Mouse (Mus musculus) liver, embryonic 11.5 days (tissue): ENCODE data around the gene Pax6. TPM values are rescaled to one million over a fixed set of nuclear protein-coding genes. Genes with fewer than 3 reads are reported as not detected.

Experiments
- ATAC-seq: fragments of 200-750 bp; cut with Nextera tagmentation; replicated peaks from 2 replicates; pipeline ENCODE4 v1.8.0; 2017; ENCODE audit warnings: moderate number of reproducible peaks, mild to moderate bottlenecking, moderate TSS enrichment, moderate library complexity; ENCODE audit not compliant: low FRiP score
- DNase-seq: peaks from one replicate; pipeline ENCODE4 v3.0.0-alpha.2; 2017; ENCODE audit warnings: low spot score
- H3K27ac ChIP-seq: fragments of 300-500 bp; sonication (generic); 2 replicates; pipeline ENCODE4 v1.5.1; 2014; ENCODE audit warnings: mild to moderate bottlenecking, low read depth, low read length, control low read depth
- H3K27me3 ChIP-seq: fragments of 300-500 bp; sonication (generic); replicated peaks from 2 replicates; pipeline ENCODE4 v1.6.1; 2014; ENCODE audit warnings: low read length, mixed read lengths; ENCODE audit not compliant: control insufficient read depth, insufficient read depth
- H3K36me3 ChIP-seq: fragments of 300-500 bp; sonication (generic); 2 replicates; pipeline ENCODE4 v1.6.1; 2014; ENCODE audit warnings: mild to moderate bottlenecking, low read length, moderate library complexity, mixed read lengths; ENCODE audit not compliant: control insufficient read depth, insufficient read depth
- H3K4me1 ChIP-seq: fragments of 300-500 bp; sonication (generic); replicated peaks from 2 replicates; pipeline ENCODE4 v1.6.1; 2014; ENCODE audit warnings: low read length, mixed read lengths; ENCODE audit not compliant: control insufficient read depth, insufficient read depth
- H3K4me2 ChIP-seq: fragments of 300-500 bp; sonication (generic); 2 replicates; pipeline ENCODE4 v1.6.1; 2014; ENCODE audit warnings: mild to moderate bottlenecking, control low read depth, moderate library complexity
- H3K4me3 ChIP-seq: fragments of 300-500 bp; sonication (generic); 2 replicates; pipeline ENCODE4 v1.5.1; 2014; ENCODE audit warnings: low read depth, low read length, control low read depth
- H3K9ac ChIP-seq: fragments of 300-500 bp; sonication (generic); 2 replicates; pipeline ENCODE4 v1.6.1; 2014; ENCODE audit warnings: low read depth, low read length, control low read depth
- H3K9me3 ChIP-seq: fragments of 300-500 bp; sonication (generic); 2 replicates; pipeline ENCODE4 v1.6.1; 2016; ENCODE audit warnings: low read length, inconsistent platforms, mixed read lengths; ENCODE audit not compliant: control insufficient read depth
- WGBS: fragments of 180-500 bp; shearing (Covaris S2); extraction: QIAGEN DNeasy Blood & Tissue Kit; methylation state at CpG from one replicate; pipeline ENCODE4 v1.1.7; 2014; 5-methylcytosine and 5-hydroxymethylcytosine counted together
- polyA plus RNA-seq: library from polyadenylated mRNA; unstranded; fragments of >200 nt; fragmentation: Nextera tagmentation; extraction: Ambion mirVana; gene quantifications from 2 replicates; pipeline ENCODE4 v1.2.1, GENCODE M21; 2014

Pax6 gene
- polyA plus RNA-seq, 1 experiment from 2014 or later: 0.26 TPM

DNA sequence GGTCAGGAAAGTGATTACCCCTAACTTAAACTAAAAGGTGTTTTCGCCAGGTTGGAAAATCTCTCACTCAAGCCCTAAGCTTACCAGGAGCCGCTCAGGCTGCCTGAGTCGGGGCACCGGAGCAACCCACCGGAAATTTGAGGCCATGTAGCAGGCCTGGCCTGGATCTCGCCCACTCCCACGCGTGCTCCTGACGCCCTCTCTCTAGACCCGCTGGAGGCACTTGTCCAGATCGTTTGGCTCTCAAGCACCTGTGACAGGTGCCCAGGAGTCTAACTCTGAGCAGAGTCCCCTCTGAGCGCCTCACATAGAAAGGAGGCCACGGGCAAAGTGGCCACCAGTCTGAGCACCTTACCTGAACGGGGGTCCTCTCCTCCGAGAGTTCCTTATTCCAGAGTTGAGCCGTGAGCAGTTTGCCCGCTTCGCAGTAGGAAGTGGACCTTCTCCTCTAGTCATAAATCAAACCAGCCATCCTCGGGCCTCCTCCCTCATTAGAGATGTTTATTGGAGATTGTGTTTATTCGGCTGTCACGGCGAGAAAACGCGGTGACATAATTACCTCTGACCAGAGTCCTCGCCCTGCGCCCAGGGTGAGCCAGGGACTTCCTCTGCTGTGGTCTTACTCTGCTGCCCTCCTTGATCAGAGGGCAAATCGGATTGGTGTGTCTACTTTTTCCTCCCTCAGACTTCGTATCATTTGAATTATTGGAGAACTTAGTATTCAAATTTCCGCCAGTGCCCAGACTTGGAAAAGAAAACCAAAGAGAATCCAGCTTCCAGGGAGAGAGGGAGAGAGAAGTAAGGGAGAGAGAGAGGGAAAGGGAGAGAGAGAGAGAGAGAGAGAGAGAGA lies 1.4 kb downstream of the Pax6 start:
- H3K36me3 ChIP-seq: no peaks in the 10 kb centered on the region
- ATAC-seq: no peak
- no peak overlapping the region for H3K9ac ChIP-seq
- H3K27ac ChIP-seq: no peak overlapping the region
- no peak for DNase-seq
- peaks cover 100% of the 10 kb centered on the region for H3K27me3 ChIP-seq
- H3K4me1 ChIP-seq: peaks cover 9% of the 10 kb centered on the region
- H3K4me3 ChIP-seq: no peak overlapping the region
- WGBS: 3% methylated on average over 29 of the region's 29 CpGs
- no peak overlapping the region for H3K4me2 ChIP-seq
- H3K9me3 ChIP-seq: no peaks in the 10 kb centered on the region

DNA sequence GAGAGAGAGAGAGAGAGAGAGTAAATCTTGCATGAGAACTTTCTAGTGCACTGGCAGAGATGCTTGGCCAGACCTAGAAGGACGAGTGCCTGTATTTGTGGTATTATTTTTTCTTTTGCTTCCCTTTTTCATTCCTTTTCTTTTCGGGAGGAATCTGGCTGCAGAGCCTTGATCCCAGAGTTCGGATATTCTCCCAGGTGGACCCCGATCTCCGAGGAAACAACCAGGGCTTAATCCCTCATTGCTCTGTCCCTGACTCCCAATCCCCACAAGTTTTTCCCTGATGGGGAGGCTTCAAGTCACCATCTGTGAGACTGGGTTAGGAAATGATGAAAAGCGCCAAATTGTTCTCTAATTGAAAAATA lies 2.0 kb downstream of the Pax6 start:
- Histone ChIP-seq H3K27ac (no peak overlapping the region), H3K27me3 (peaks cover 100% of the 10 kb centered on the region), H3K4me1 (peaks cover 10% of the 10 kb centered on the region), H3K9me3 (no peaks in the 10 kb centered on the region), H3K36me3 (no peaks in the 10 kb centered on the region), H3K4me3 (no peak overlapping the region), H3K4me2 (no peak overlapping the region), H3K9ac (no peak overlapping the region)
- no peak for ATAC-seq
- DNase-seq: no peak
- 3% methylated on average over 6 of the region's 6 CpGs for WGBS

DNA sequence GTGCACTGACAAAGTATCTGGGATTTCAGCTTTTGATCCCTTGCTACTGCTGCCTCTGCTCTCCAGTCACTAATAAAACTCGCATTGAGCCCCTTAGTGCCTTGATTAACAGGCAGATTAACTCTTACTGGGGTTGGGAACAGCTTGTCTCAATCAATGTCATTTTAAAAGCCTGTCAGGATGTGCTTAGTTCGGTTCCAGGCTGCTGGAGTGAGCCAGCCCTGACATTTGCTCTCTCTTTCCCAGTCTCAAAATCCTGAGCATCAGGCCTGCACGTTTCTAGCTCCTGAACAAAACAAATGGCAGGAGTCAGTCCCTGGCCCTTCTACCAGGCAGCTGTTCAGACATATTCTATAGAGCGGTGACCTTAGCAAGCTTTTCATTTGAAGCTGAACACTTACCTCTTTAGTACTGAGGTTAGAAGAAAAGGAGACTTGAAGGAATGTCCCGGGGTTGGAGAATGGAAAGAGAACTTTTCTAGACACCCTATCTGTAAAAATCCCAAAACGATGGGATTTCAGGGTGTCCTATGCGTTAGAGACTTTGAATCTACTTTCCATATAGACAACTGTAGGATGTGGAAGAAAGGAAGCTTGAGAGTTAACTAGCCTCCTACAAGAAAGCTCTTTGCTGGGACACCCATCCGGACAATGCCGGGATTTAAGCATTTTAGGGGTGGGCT lies 2.6 kb downstream of the Pax6 start:
- no peak for DNase-seq
- H3K36me3 ChIP-seq: no peaks in the 10 kb centered on the region

DNA sequence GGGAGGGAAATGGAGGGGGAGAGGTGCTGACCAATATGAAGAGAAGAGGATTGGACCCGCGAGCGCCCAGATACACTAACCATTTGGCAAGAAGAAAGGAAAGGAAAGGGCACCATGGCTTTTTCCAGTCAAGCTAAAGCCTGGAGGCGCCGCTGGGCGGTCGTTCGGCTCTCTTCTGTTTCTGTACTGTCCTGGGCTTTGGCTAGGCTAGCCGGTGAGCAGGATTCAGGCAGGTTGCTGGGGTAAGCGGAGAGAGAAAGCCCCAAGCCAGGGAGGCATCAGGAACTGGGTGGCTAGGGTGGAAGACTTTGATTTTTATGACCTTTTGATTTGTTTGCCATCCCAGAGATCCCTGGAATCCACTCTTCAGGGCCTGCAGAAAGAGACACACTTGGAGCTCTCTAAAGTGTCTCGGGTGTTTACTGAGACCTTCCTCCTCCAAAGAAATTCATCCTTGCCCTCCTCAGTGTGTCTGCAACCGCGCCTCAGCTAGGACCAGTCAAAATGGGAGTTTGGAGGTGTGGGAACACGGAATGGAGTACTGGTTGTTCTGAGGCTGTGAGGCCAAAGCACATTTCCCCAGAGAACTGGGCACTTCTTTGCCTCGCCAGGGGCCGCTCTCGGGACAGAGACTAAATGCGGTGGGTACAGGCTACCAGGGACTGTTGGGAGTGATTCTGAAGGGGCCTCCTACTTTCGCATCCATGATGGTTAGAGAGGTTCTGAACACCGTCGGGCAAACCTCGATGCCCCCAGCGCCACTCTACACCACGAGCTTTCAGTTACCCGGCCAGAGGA lies 3.3 kb downstream of the Pax6 start:
- no peak for DNase-seq
- H3K27me3 ChIP-seq: peaks cover 100% of the 10 kb centered on the region
- H3K4me1 ChIP-seq: peaks cover 15% of the 10 kb centered on the region
- ATAC-seq: no peak
- peak overlapping the region; percentile 14; the same call in 1 of the 2 replicates for H3K4me2 ChIP-seq
- no peak overlapping the region for H3K9ac ChIP-seq
- H3K9me3 ChIP-seq: no peaks in the 10 kb centered on the region
- 2% methylated on average over 25 of the region's 25 CpGs for WGBS
- no peak overlapping the region for H3K4me3 ChIP-seq
- H3K27ac ChIP-seq: no peak overlapping the region
- H3K36me3 ChIP-seq: no peaks in the 10 kb centered on the region

More for the DNA sequence above, 2.6 kb downstream of the Pax6 start:
- Histone ChIP-seq H3K27ac (no peak overlapping the region), H3K4me1 (peaks cover 13% of the 10 kb centered on the region), H3K4me2 (no peak overlapping the region), H3K9me3 (no peaks in the 10 kb centered on the region), H3K27me3 (peaks cover 100% of the 10 kb centered on the region), H3K4me3 (no peak overlapping the region), H3K9ac (no peak overlapping the region)
- 3% methylated on average over 9 of the region's 9 CpGs for WGBS
- ATAC-seq: no peak

DNA sequence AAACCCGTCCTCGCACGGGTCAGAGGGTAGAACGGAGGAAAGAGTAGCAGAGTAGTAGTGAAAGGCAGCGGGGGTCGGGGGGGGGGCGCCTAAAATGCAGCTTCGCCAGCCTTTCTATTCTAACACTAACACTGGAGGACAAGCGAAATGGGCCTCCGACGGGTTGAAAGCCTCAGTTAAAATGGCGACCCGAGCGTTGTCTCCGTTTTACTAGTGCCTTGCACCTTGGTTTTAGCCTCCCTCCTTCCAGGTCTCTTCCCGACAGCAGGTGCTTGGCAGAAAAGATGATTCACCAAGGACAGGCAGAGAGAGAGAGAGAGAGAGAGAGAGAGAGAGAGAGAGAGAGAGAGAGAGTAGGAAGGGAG lies 3.9 kb downstream of the Pax6 start:
- WGBS: 2% methylated on average over 16 of the region's 16 CpGs
- H3K27me3 ChIP-seq: peaks cover 100% of the 10 kb centered on the region
- H3K9ac ChIP-seq: no peak overlapping the region
- no peaks in the 10 kb centered on the region for H3K9me3 ChIP-seq
- H3K27ac ChIP-seq: no peak overlapping the region
- H3K4me3 ChIP-seq: no peak overlapping the region
- peak overlapping the region; percentile 14; the same call in 1 of the 2 replicates for H3K4me2 ChIP-seq
- no peaks in the 10 kb centered on the region for H3K36me3 ChIP-seq
- H3K4me1 ChIP-seq: peaks cover 15% of the 10 kb centered on the region
- DNase-seq: no peak
- ATAC-seq: no peak

DNA sequence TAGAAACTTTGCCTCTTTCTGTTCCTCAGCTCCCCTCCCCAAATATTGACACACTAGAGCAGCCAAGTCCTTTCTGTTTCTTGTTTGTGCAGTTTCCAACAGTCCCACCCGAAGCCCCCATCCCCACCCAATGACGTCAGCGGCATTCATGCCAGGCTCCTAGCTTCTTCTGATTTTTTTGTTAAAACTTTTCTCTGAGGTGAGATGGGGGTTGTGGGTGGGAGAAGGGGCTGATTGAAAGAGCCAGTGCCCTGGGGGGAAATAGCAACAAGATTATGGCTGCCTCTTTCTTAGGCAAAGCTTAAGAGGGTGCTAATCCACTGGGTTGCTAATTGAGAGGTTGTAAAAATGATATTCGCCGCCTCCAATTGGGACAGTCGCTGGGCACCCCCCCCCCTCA lies 4.4 kb downstream of the Pax6 start:
- under 1% methylated on average over 6 of the region's 6 CpGs for WGBS
- no peak for DNase-seq
- Histone ChIP-seq H3K27me3 (peaks cover 100% of the 10 kb centered on the region), H3K36me3 (no peaks in the 10 kb centered on the region), H3K9ac (no peak overlapping the region), H3K4me1 (peaks cover 15% of the 10 kb centered on the region), H3K4me2 (no peak overlapping the region), H3K9me3 (no peaks in the 10 kb centered on the region), H3K4me3 (no peak overlapping the region), H3K27ac (no peak overlapping the region)
- no peak for ATAC-seq

DNA sequence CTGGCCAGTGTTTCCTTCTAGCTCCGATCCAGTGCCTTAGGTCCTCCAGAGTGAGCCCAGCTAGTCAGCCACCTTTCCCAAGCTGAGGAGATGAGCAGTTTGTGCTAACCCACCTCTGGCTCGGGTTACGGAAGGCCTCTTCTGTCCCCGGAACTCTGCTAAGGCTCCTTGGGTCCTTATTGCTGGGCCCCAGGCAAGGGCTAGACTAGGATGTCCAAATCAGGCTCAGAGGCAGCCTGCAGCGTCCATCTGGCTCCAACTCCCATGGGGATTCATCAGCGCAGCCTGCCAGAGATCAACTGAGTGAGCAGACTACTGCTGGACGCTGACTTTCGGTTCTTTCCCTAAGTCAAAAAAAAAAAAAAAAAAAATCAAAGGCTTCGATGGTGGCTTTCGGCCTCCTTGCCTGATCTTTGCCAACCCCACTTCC lies 4.9 kb downstream of the Pax6 start:
- peaks cover 14% of the 10 kb centered on the region for H3K4me1 ChIP-seq
- peak overlapping the region; percentile 29 for H3K4me2 ChIP-seq
- H3K27ac ChIP-seq: no peak overlapping the region
- no peaks in the 10 kb centered on the region for H3K36me3 ChIP-seq
- 0 out of 2 replicates have a peak overlapping the region, but pooled peaks have one; percentile 2 for H3K4me3 ChIP-seq
- DNase-seq (no peak), ATAC-seq (no peak)
- no peak overlapping the region for H3K9ac ChIP-seq
- H3K9me3 ChIP-seq: no peaks in the 10 kb centered on the region
- WGBS: 2% methylated on average over 10 of the region's 10 CpGs
- H3K27me3 ChIP-seq: peaks cover 100% of the 10 kb centered on the region

DNA sequence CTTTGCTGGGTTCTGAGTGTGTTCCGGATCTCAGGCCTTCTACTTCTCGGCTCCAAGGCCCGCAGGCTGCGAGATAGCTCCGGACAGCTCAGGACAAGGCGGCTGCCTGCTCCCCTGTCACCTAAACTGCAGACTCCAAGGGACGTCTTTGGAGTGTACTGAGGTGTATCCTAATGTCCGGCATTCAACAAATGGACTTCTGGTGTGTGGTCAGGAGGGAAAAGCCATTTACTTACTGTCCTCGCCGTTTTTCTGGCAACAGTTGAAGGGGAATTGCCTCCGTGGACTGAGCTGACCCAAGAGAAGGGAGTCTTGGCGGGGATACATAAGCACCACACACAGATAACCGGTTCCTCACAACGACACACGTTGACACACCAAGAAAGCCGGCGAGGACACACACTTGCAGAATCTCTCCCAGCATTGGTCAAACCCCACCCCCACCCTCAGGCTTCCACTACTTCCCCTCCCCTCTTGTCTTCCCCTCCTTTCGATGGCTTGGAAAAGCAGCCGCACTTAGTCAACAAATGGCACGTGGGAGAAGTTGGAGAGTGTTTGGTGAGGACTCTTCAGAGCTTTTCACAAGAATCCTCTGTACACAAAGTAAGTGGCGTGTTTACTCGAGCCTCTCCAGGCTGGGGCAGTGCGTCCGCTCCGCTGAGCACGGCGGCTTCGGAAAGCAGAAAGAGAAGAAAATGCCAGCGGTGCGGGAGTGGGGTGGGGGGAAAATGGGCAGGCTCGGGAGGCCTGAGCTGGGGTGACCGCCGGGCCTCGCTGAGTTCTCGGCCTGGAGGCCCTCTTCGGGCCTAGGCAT lies 5.6 kb downstream of the Pax6 start:
- H3K27ac ChIP-seq: no peak overlapping the region
- no peaks in the 10 kb centered on the region for H3K9me3 ChIP-seq
- H3K9ac ChIP-seq: no peak overlapping the region
- DNase-seq (peak; percentile 42), ATAC-seq (no peak)
- peaks cover 100% of the 10 kb centered on the region for H3K27me3 ChIP-seq
- H3K4me2 ChIP-seq: peak overlapping the region; percentile 67
- peaks cover 10% of the 10 kb centered on the region; the same call in 1 of the 2 replicates for H3K4me1 ChIP-seq
- 2% methylated on average over 36 of the region's 36 CpGs for WGBS
- peak overlapping the region; percentile 38 for H3K4me3 ChIP-seq
- no peaks in the 10 kb centered on the region for H3K36me3 ChIP-seq
